Mouse (Mus musculus): ENCODE data around the gene Slc25a13.

DNA sequence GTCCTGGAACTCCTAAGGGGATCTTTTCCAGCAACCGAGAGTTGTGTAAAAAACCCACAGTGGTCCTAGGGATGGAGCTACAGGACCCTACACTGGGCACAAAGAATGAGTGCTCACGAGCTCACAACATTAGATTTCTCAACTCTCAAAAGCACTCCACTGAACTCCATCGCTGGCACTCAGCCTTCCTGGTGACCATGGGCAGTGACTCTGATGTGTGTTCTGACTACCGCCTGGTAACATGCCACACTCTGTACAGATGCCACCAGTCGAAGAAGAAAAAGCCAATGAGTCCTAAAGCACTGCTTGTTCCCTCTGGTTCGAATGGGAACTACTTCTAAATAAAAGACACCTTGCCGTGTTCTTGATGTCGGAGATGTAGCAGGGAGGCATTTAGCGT lies 111.4 kb downstream of the Slc25a13 start:
- TF ChIP-seq CTCF (IDR thresholded peaks at IDR 0.05; ENCODE audit: low read depth), result no peak
- no peak for TF ChIP-seq EP300 (IDR thresholded peaks at IDR 0.05; ENCODE audit: low read depth)
